Mouse (Mus musculus) thymus, postnatal 0 days (tissue): ENCODE data around the gene Echdc1. TPM values are rescaled to one million over a fixed set of nuclear protein-coding genes. Genes with fewer than 3 reads are reported as not detected.

Experiments used
- polyA plus RNA-seq: library from polyadenylated mRNA; unstranded; fragments of >200 nt; fragmentation: Nextera tagmentation; extraction: Ambion mirVana; gene quantifications from 2 replicates; pipeline ENCODE4 v1.2.1, GENCODE M21; 2015

The Echdc1 gene
- polyA plus RNA-seq, 1 experiment from 2014 or later = 29.2 TPM

Other genes with a start within 250 kb of the Echdc1 start
- gene Soga3, start 169.3 kb upstream of the Echdc1 start, polyA plus RNA-seq = 0.33 and 0.36 TPM in 2 replicates
- not detected in 2 replicates for gene Gm49353, start 114.2 kb upstream of the Echdc1 start, polyA plus RNA-seq
- gene 9330159F19Rik, start 101.6 kb upstream of the Echdc1 start, polyA plus RNA-seq = 0.04 and 0.05 TPM in 2 replicates
- 44.2 and 49.1 TPM in 2 replicates for gene Rnf146, start 49.3 kb downstream of the Echdc1 start, polyA plus RNA-seq
- 0.40 and 0.46 TPM in 2 replicates for gene Rspo3, start 222.7 kb downstream of the Echdc1 start, polyA plus RNA-seq